In genomic region chr17:32188863-32189636, GRCm38 (mm10) we compare ENCODE assay signal across 8 mouse cellular contexts. TPM values are rescaled to one million over a fixed set of nuclear protein-coding genes. Genes with fewer than 3 reads are reported as not detected.
DNase-seq lines count a peak whose midpoint lies in the region; ATAC-seq and TF ChIP-seq lines count a peak whose summit lies in the region.

Gene Ephx3, minus strand, starts transcription at chr17:32189549.

- H3K27ac ChIP-seq in left cerebral cortex, adult 2 months, result no peak within 1 kb of the TSS
- H3K27ac ChIP-seq in forebrain, embryonic 13.5 days, result no peak within 1 kb of the TSS
- no peak within 1 kb of the TSS for H3K27ac ChIP-seq in liver, embryonic 12.5 days
- H3K27ac ChIP-seq in midbrain, postnatal 0 days (ENCODE audit: low read depth, low read length), result no peak within 1 kb of the TSS

- intact Hi-C loops in left cerebral cortex, adult 2 months (cut with DNase I), result no loop called here
- intact Hi-C loops in gastrocnemius, postnatal 14 days (cut with DNase I; ENCODE audit: low total_unique reads), result no loop called here

- H3K4me3 ChIP-seq in left cerebral cortex, adult 2 months, result peak within 1 kb of the TSS; percentile 34
- peak within 1 kb of the TSS; percentile 37 for H3K4me3 ChIP-seq in forebrain, embryonic 13.5 days
- H3K4me3 ChIP-seq in liver, embryonic 12.5 days, result peak within 1 kb of the TSS; percentile 34
- peak within 1 kb of the TSS; percentile 38 for H3K4me3 ChIP-seq in midbrain, postnatal 0 days (ENCODE audit: low read depth, low read length)

- no peak for TF ChIP-seq CTCF in left cerebral cortex, adult 2 months (IDR thresholded peaks at IDR 0.05)
- TF ChIP-seq CTCF in midbrain, postnatal 0 days (IDR thresholded peaks at IDR 0.05), result no peak

- H3K9me3 ChIP-seq in forebrain, embryonic 13.5 days (replicated peaks), result no peaks in the 10 kb centered on the region
- no peaks in the 10 kb centered on the region for H3K9me3 ChIP-seq in liver, embryonic 12.5 days (replicated peaks)
- no peaks in the 10 kb centered on the region for H3K9me3 ChIP-seq in midbrain, postnatal 0 days (ENCODE audit: low read length)

- no peaks in the 10 kb centered on the region for H3K36me3 ChIP-seq in forebrain, embryonic 13.5 days (ENCODE audit: poor library complexity, severe bottlenecking)
- H3K36me3 ChIP-seq in liver, embryonic 12.5 days, result no peaks in the 10 kb centered on the region
- no peaks in the 10 kb centered on the region for H3K36me3 ChIP-seq in midbrain, postnatal 0 days (ENCODE audit: insufficient read depth, low read length)

- WGBS in forebrain, embryonic 13.5 days, result 5% methylated on average over 42 of the region's 42 CpGs
- WGBS in liver, embryonic 12.5 days (ENCODE audit: insufficient replicate concordance), result 11% methylated on average over 42 of the region's 42 CpGs
- 8% methylated on average over 42 of the region's 42 CpGs for WGBS in midbrain, postnatal 0 days

- H3K4me2 ChIP-seq in forebrain, embryonic 13.5 days, result peak within 1 kb of the TSS; percentile 70
- H3K4me2 ChIP-seq in liver, embryonic 12.5 days, result peak within 1 kb of the TSS; percentile 64
- peak within 1 kb of the TSS; percentile 85 for H3K4me2 ChIP-seq in midbrain, postnatal 0 days (ENCODE audit: low read depth, low read length, poor library complexity, severe bottlenecking)

- DNase-seq in left cerebral cortex, adult 2 months (ENCODE audit: extremely low spot score in 1 of 2, low spot score in 2 of 2), result no peak
- DNase-seq in left cerebral cortex, adult 8-10 months (ENCODE audit: low spot score in 2 of 2), result no peak
- peak; percentile 42 for DNase-seq in midbrain, postnatal 0 days (ENCODE audit: low spot score)
- no peak for DNase-seq in gastrocnemius, postnatal 14 days
- DNase-seq in layer of hippocampus, postnatal 25 days (ENCODE audit: extremely low spot score in 1 of 2, low spot score in 1 of 2), result no peak
- DNase-seq in adrenal gland, adult 2 months, result no peak

- peaks cover 11% of the 10 kb centered on the region for H3K4me1 ChIP-seq in forebrain, embryonic 13.5 days
- H3K4me1 ChIP-seq in liver, embryonic 12.5 days, result peaks cover 19% of the 10 kb centered on the region
- 0 out of 2 replicates have a peak, but pooled peaks cover 4% of the 10 kb centered on the region for H3K4me1 ChIP-seq in midbrain, postnatal 0 days (ENCODE audit: insufficient read depth, low read length)

- H3K27me3 ChIP-seq in forebrain, embryonic 13.5 days, result peaks cover 19% of the 10 kb centered on the region
- H3K27me3 ChIP-seq in liver, embryonic 12.5 days (replicated peaks), result peaks cover 58% of the 10 kb centered on the region
- H3K27me3 ChIP-seq in midbrain, postnatal 0 days (ENCODE audit: insufficient read depth, low read length), result peaks cover 8% of the 10 kb centered on the region; the same call in 1 of the 2 replicates

- peak; percentile 70; the same call in 1 of the 2 replicates for ATAC-seq in forebrain, embryonic 13.5 days
- ATAC-seq in liver, embryonic 12.5 days, result no peak
- ATAC-seq in midbrain, postnatal 0 days (ENCODE audit: low FRiP score), result peak; percentile 52; the same call in 1 of the 2 replicates

- peak within 1 kb of the TSS; percentile 60 for H3K9ac ChIP-seq in forebrain, embryonic 13.5 days
- 0 out of 2 replicates have a peak within 1 kb of the TSS, but pooled peaks have one; percentile 8 for H3K9ac ChIP-seq in liver, embryonic 12.5 days
- H3K9ac ChIP-seq in midbrain, postnatal 0 days (replicated peaks; ENCODE audit: low read length, poor library complexity, severe bottlenecking), result peak within 1 kb of the TSS; percentile 42

RNA-seq across cellular contexts. Expression of gene Ephx3, which starts in this region (rescaled TPM):
- total RNA-seq in left cerebral cortex, adult 2 months (2021), result under 1 TPM; 0.28 to 0.29 TPM
- total RNA-seq in left cerebral cortex, adult 8-10 months (2022), result under 1 TPM in 3 of 4 experiments, not detected in 1; 0.21 to 0.39 (median 0.23) TPM
- polyA plus RNA-seq in forebrain, embryonic 13.5 days (2015; fragmentation: Nextera tagmentation; extraction: Ambion mirVana), result 0.08 and 0.10 TPM in 2 replicates
- polyA plus RNA-seq in liver, embryonic 12.5 days (2016; fragmentation: Nextera tagmentation; extraction: Ambion mirVana), result 0.10 and 0.13 TPM in 2 replicates
- total RNA-seq in midbrain, postnatal 0 days (2014; rRNA removed), result 1.1 TPM in 2 replicates
- polyA plus RNA-seq in midbrain, postnatal 0 days (2015; fragmentation: Nextera tagmentation; extraction: Ambion mirVana), result 0.70 and 0.80 TPM in 2 replicates
- under 1 TPM in 1 of 2 experiments, not detected in 1; 0.18 TPM for total RNA-seq in gastrocnemius, postnatal 14 days (2021)
- under 1 TPM; 0.49 to 0.75 TPM for total RNA-seq in layer of hippocampus, postnatal 25 days (2021)
- under 1 TPM; 0.23 to 0.48 TPM for total RNA-seq in adrenal gland, adult 2 months (2021)
- 0.81 and 0.96 TPM in 2 replicates for polyA plus RNA-seq in adrenal gland, adult 2 months (2012; rRNA removed)

Comparison
In these comparisons a context has a peak if more than half of its experiments do, and no peak if none do; other contexts are left out.
1. Peak in ATAC-seq, H3K4me3 ChIP-seq, H3K9ac ChIP-seq and H3K4me2 ChIP-seq in forebrain, embryonic 13.5 days; RNA of the gene not detected or under 1 TPM.
2. H3K9ac ChIP-seq: peak in every context shown above with its lines; median percentile 60 in forebrain, embryonic 13.5 days; 42 in midbrain, postnatal 0 days; 8 in liver, embryonic 12.5 days.